Mouse (Mus musculus): ENCODE data around the gene Hrg. TPM values are rescaled to one million over a fixed set of nuclear protein-coding genes. Genes with fewer than 3 reads are reported as not detected.
"Not testable (repeated sequence)": the region's sequence is repeated elsewhere in the genome, so short reads cannot be mapped to it uniquely, and the experiment has no call there.

The Hrg gene
- polyA plus RNA-seq, 1 experiment, result not detected

DNA sequence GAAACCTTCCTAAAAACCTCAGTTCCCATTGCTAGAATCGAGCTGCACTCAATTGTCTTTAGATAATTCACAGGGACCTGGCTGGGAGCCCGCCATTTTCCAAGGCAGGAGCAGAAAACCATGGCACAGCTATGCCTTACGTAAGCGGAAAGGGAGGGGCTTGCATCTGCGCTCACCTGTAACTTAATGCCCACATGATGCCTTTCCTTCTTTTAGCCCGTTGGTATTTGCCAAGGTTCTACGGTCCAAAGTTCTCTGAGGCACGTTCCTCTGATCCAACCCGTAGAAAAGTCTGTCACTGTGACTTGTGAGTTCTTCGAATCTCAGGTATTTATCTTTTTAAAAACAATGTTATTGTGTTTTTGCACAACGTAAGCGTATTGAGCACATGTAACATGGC, 13.2 kb upstream of the Hrg start:
- H3K4me3 ChIP-seq (ENCODE audit: control insufficient read depth, insufficient read depth, low read length), result no peak overlapping the region
- no peaks in the 10 kb centered on the region for H3K36me3 ChIP-seq (ENCODE audit: control insufficient read depth, insufficient read depth, low read length)
- no peak for TF ChIP-seq CTCF (IDR thresholded peaks at IDR 0.05; ENCODE audit: borderline replicate concordance, control insufficient read depth, extremely low read depth, insufficient read depth, low read length, poor library complexity)
- no peak for DNase-seq
- no peaks in the 10 kb centered on the region for H3K27me3 ChIP-seq (ENCODE audit: control insufficient read depth, insufficient read depth, low read length)
- 93% methylated on average over 12 of the region's 12 CpGs for WGBS
- H3K27ac ChIP-seq (ENCODE audit: control insufficient read depth, insufficient read depth, low read length), result no peak overlapping the region
- H3K4me1 ChIP-seq (replicated peaks; ENCODE audit: control insufficient read depth, insufficient read depth, low read length), result no peaks in the 10 kb centered on the region

- WGBS, result 81% methylated on average over 2 of the region's 2 CpGs
Observed at GRCm38 (mm10) chr16:22938541-22938940, 12.3 kb upstream of the Hrg start.

GRCm38 (mm10) chr16:22939120-22939695, 11.7 kb upstream of the Hrg start:
- Histone ChIP-seq H3K27me3 (ENCODE audit: control insufficient read depth, insufficient read depth, low read length) (no peaks in the 10 kb centered on the region), H3K36me3 (ENCODE audit: control insufficient read depth, insufficient read depth, low read length) (no peaks in the 10 kb centered on the region), H3K4me1 (replicated peaks; ENCODE audit: control insufficient read depth, insufficient read depth, low read length) (no peaks in the 10 kb centered on the region), H3K27ac (ENCODE audit: control insufficient read depth, insufficient read depth, low read length) (no peak overlapping the region), H3K4me3 (ENCODE audit: control insufficient read depth, insufficient read depth, low read length) (no peak overlapping the region)
- WGBS, result 87% methylated on average over 8 of the region's 8 CpGs
- DNase-seq, result no peak
- no peak for TF ChIP-seq CTCF (IDR thresholded peaks at IDR 0.05; ENCODE audit: borderline replicate concordance, control insufficient read depth, extremely low read depth, insufficient read depth, low read length, poor library complexity)
- TF ChIP-seq POLR2A (IDR thresholded peaks at IDR 0.05; ENCODE audit: control insufficient read depth, extremely low read depth, insufficient read depth, low read length, poor library complexity), result no peak

More at GRCm38 (mm10) chr16:22938541-22938940, 12.3 kb upstream of the Hrg start:
- TF ChIP-seq POLR2A (IDR thresholded peaks at IDR 0.05; ENCODE audit: control insufficient read depth, extremely low read depth, insufficient read depth, low read length, poor library complexity) (no peak), CTCF (IDR thresholded peaks at IDR 0.05; ENCODE audit: borderline replicate concordance, control insufficient read depth, extremely low read depth, insufficient read depth, low read length, poor library complexity) (no peak)
- no peaks in the 10 kb centered on the region for H3K4me1 ChIP-seq (replicated peaks; ENCODE audit: control insufficient read depth, insufficient read depth, low read length)
- DNase-seq, result no peak
- H3K36me3 ChIP-seq (ENCODE audit: control insufficient read depth, insufficient read depth, low read length), result no peaks in the 10 kb centered on the region
- no peak overlapping the region for H3K27ac ChIP-seq (ENCODE audit: control insufficient read depth, insufficient read depth, low read length)
- H3K27me3 ChIP-seq (ENCODE audit: control insufficient read depth, insufficient read depth, low read length), result no peaks in the 10 kb centered on the region
- H3K4me3 ChIP-seq (ENCODE audit: control insufficient read depth, insufficient read depth, low read length), result no peak overlapping the region

GRCm38 (mm10) chr16:22941825-22942476, 8.9 kb upstream of the Hrg start:
- H3K27ac ChIP-seq (ENCODE audit: control insufficient read depth, insufficient read depth, low read length); H3K4me3 ChIP-seq (ENCODE audit: control insufficient read depth, insufficient read depth, low read length); H3K36me3 ChIP-seq (ENCODE audit: control insufficient read depth, insufficient read depth, low read length); DNase-seq; H3K4me1 ChIP-seq (replicated peaks; ENCODE audit: control insufficient read depth, insufficient read depth, low read length); H3K27me3 ChIP-seq (ENCODE audit: control insufficient read depth, insufficient read depth, low read length): not testable (repeated sequence)

DNA sequence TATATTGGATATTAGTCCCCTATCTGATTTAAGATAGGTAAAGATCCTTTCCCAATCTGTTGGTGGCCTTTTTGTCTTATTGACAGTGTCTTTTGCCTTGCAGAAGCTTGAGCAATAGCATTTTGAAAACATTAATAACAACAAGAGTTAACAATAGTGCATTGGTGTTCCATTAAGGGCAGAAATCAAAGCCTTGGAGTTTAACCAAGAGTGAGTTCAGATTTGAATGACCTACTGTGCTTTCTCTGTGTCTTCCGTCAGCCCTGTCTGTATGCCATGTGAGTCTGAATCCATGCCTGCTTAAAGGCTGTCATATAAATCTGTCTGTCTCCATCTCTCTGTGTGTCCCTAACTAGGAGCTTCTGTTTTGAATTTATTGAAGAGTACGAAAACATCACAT, 3.5 kb upstream of the Hrg start:
- Histone ChIP-seq H3K4me3 (ENCODE audit: control insufficient read depth, insufficient read depth, low read length) (no peak overlapping the region), H3K36me3 (ENCODE audit: control insufficient read depth, insufficient read depth, low read length) (no peaks in the 10 kb centered on the region), H3K4me1 (replicated peaks; ENCODE audit: control insufficient read depth, insufficient read depth, low read length) (no peaks in the 10 kb centered on the region), H3K27me3 (ENCODE audit: control insufficient read depth, insufficient read depth, low read length) (no peaks in the 10 kb centered on the region), H3K27ac (ENCODE audit: control insufficient read depth, insufficient read depth, low read length) (no peak overlapping the region)
- WGBS, result 95% methylated on average over 2 of the region's 2 CpGs
- DNase-seq, result no peak
- TF ChIP-seq CTCF (IDR thresholded peaks at IDR 0.05; ENCODE audit: borderline replicate concordance, control insufficient read depth, extremely low read depth, insufficient read depth, low read length, poor library complexity) (no peak), POLR2A (IDR thresholded peaks at IDR 0.05; ENCODE audit: control insufficient read depth, extremely low read depth, insufficient read depth, low read length, poor library complexity) (no peak)

DNA sequence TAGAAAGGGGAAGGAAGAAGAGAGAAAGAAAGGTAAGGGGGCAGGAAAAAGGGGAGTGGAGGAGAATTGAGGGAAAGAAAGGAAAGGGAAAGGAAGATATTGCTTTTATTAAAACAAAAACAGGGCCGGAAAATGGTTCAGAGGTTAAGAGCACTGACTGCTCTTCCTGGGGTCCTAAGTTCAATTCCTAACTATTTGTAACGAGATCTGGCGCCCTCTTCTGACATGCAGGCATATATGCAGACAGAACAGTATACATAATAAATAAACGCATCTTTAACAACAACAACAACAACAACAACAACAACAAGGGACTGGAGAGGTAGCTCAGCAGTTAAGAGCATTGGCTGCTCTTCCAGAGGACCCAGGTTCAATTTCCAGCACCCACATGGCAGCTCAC, 2.2 kb downstream of the Hrg start:
- no peaks in the 10 kb centered on the region for H3K27me3 ChIP-seq (ENCODE audit: control insufficient read depth, insufficient read depth, low read length)
- no peak for DNase-seq
- H3K4me1 ChIP-seq (replicated peaks; ENCODE audit: control insufficient read depth, insufficient read depth, low read length), result no peaks in the 10 kb centered on the region
- no peak overlapping the region for H3K4me3 ChIP-seq (ENCODE audit: control insufficient read depth, insufficient read depth, low read length)
- WGBS, result 45% methylated on average over 4 of the region's 4 CpGs
- no peaks in the 10 kb centered on the region for H3K36me3 ChIP-seq (ENCODE audit: control insufficient read depth, insufficient read depth, low read length)
- H3K27ac ChIP-seq (ENCODE audit: control insufficient read depth, insufficient read depth, low read length), result no peak overlapping the region
- TF ChIP-seq CTCF (IDR thresholded peaks at IDR 0.05; ENCODE audit: borderline replicate concordance, control insufficient read depth, extremely low read depth, insufficient read depth, low read length, poor library complexity) (no peak), POLR2A (IDR thresholded peaks at IDR 0.05; ENCODE audit: control insufficient read depth, extremely low read depth, insufficient read depth, low read length, poor library complexity) (no peak)

Data from thymus, adult 2 months (tissue).